Mouse (Mus musculus) stomach, embryonic 15.5 days (tissue): Measurements from ENCODE around the gene Mras. TPM values are rescaled to one million over a fixed set of nuclear protein-coding genes. Genes with fewer than 3 reads are reported as not detected.

Experiments
- ATAC-seq: fragments of 200-750 bp; cut with Nextera tagmentation; 2 replicates; pipeline ENCODE4 v1.8.0; 2017; ENCODE audit warnings: low read depth, moderate number of reproducible peaks, moderate TSS enrichment; ENCODE audit not compliant: insufficient read depth, low FRiP score
- H3K27ac ChIP-seq: fragments of 300-500 bp; sonication (generic); 2 replicates; pipeline ENCODE4 v1.5.1; 2015; ENCODE audit warnings: mild to moderate bottlenecking, inconsistent platforms
- H3K27me3 ChIP-seq: fragments of 300-500 bp; sonication (generic); replicated peaks from 2 replicates; pipeline ENCODE4 v1.6.1; 2015; ENCODE audit warnings: inconsistent platforms
- H3K36me3 ChIP-seq: fragments of 300-500 bp; sonication (generic); 2 replicates; pipeline ENCODE4 v1.6.1; 2015; ENCODE audit warnings: inconsistent platforms
- H3K4me1 ChIP-seq: fragments of 300-500 bp; sonication (generic); 2 replicates; pipeline ENCODE4 v1.6.1; 2015; ENCODE audit warnings: inconsistent platforms
- H3K4me2 ChIP-seq: fragments of 300-500 bp; sonication (generic); 2 replicates; pipeline ENCODE4 v1.6.1; 2015; ENCODE audit warnings: mild to moderate bottlenecking, inconsistent platforms
- H3K4me3 ChIP-seq: fragments of 300-500 bp; sonication (generic); replicated peaks from 2 replicates; pipeline ENCODE4 v1.5.1; 2015; ENCODE audit warnings: inconsistent platforms
- H3K9ac ChIP-seq: fragments of 300-500 bp; sonication (generic); 2 replicates; pipeline ENCODE4 v1.6.1; 2015; ENCODE audit warnings: inconsistent platforms
- H3K9me3 ChIP-seq: fragments of 300-500 bp; sonication (generic); 2 replicates; pipeline ENCODE4 v1.6.1; 2016; ENCODE audit warnings: inconsistent platforms
- WGBS: fragments of 180-500 bp; shearing (Covaris S2); methylation state at CpG from one replicate; pipeline ENCODE4 v1.1.7; 2015; 5-methylcytosine and 5-hydroxymethylcytosine counted together
- polyA plus RNA-seq: library from polyadenylated mRNA; unstranded; fragments of >200 nt; fragmentation: Nextera tagmentation; extraction: Ambion mirVana; gene quantifications from 2 replicates; pipeline ENCODE4 v1.2.1, GENCODE M21; 2015

Gene Mras
- polyA plus RNA-seq, 1 experiment from 2014 or later: 11.6 TPM

DNA sequence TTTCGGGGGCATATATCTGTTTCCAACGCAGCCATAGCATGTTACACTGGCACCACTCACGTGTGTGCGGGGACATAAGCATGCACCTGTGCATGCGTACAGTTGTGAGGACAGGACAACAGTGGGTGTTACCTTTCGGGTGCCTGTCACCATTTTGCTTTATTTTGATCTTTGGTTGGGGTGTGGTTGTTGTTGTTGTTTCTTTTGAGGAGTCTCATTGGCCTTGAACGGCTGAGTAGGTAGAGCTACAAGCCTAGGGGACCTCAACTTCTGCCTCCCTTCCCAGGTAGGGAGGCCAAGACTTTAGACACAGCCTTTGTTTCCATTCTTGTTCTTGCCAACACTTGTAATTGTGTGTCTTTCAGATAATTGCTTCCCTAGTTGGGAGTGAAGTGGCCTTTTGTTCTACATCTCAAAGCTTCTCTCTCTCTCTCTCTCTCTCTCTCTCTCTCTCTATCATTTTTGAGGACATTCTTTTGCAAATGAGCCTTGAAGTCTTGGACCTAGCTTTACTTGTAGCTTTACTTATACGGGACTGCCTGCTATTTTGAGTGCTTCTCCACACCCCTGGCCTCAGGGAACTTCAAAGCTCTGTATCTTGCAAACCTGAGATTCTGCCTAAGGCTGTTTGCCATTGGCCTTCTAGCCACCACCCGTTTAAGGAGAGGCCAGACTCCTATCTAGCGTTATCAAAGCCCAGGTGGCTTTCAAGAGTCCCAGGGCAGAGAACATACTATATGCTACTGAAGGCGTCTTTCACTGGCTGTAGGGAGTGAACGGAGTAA is 792 bp upstream of the Mras start:
- H3K9ac ChIP-seq: no peak overlapping the region
- ATAC-seq: no peak
- H3K36me3 ChIP-seq: no peaks in the 10 kb centered on the region
- H3K4me2 ChIP-seq: no peak overlapping the region
- H3K27ac ChIP-seq: no peak overlapping the region
- no peaks in the 10 kb centered on the region for H3K9me3 ChIP-seq
- no peak overlapping the region for H3K4me3 ChIP-seq
- WGBS: 74% methylated on average over 12 of the region's 12 CpGs
- peaks cover 5% of the 10 kb centered on the region; the same call in 1 of the 2 replicates for H3K4me1 ChIP-seq
- H3K27me3 ChIP-seq: 0 out of 2 replicates have a peak, but pooled peaks cover 2% of the 10 kb centered on the region

GRCm38 (mm10) chr9:99436182-99437030 is 775 bp downstream of the Mras start:
- Histone ChIP-seq H3K4me3 (peak overlapping the region; percentile 71), H3K4me2 (peak overlapping the region; percentile 77), H3K9me3 (no peaks in the 10 kb centered on the region), H3K36me3 (no peaks in the 10 kb centered on the region), H3K9ac (peak overlapping the region; percentile 66), H3K27ac (peak overlapping the region; percentile 57), H3K4me1 (peaks cover 5% of the 10 kb centered on the region; the same call in 1 of the 2 replicates), H3K27me3 (0 out of 2 replicates have a peak, but pooled peaks cover 2% of the 10 kb centered on the region)
- ATAC-seq: peak; percentile 83
- 1% methylated on average over 79 of the region's 86 CpGs for WGBS

- no peak for ATAC-seq
- WGBS: 24% methylated on average over 16 of the region's 16 CpGs
- Histone ChIP-seq H3K4me2 (peak overlapping the region; percentile 77), H3K9ac (peak overlapping the region; percentile 66; the same call in 1 of the 2 replicates), H3K9me3 (no peaks in the 10 kb centered on the region), H3K36me3 (no peaks in the 10 kb centered on the region), H3K27me3 (0 out of 2 replicates have a peak, but pooled peaks cover 2% of the 10 kb centered on the region), H3K4me1 (peaks cover 5% of the 10 kb centered on the region; the same call in 1 of the 2 replicates), H3K27ac (peak overlapping the region; percentile 21; the same call in 1 of the 2 replicates), H3K4me3 (peak overlapping the region; percentile 71)
These were observed 1.5 kb downstream of the Mras start for GRCm38 (mm10) chr9:99435619-99436181.

DNA sequence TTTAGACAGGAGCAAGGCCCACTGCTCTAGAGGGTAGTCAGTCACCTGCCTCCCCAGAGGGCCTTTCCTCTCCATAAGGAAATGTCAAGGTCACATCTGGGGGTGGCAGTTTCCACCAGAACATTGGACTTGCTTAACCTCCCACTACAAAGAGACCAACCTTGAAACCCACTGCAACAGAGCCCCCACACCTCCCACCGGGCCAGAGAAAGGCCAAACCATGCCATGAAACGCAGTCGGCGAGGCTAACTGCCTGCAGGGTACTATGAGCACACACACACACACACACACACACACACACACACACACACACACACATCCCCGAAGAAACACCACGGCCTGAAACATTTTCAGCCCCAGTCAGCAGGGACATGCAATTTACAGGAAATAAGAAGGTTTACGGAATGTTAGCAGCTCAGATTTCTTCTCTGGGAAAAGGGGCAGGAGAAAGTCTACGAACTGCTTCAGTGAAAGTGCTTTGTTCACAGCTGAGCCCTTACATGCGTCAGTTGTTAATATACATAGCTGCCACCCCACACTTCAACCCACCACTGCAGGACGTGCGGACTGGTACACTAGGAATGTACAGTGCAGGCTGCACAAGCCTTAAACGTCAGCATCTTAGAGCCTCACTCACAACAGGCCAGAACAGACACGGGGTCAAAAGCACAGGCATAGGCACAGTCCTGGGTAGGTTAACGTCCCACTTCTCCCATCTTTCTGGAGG is 2.1 kb downstream of the Mras start:
- ATAC-seq: 0 out of 2 replicates have a peak, but pooled peaks have one; percentile 8
- peaks cover 5% of the 10 kb centered on the region; the same call in 1 of the 2 replicates for H3K4me1 ChIP-seq

DNA sequence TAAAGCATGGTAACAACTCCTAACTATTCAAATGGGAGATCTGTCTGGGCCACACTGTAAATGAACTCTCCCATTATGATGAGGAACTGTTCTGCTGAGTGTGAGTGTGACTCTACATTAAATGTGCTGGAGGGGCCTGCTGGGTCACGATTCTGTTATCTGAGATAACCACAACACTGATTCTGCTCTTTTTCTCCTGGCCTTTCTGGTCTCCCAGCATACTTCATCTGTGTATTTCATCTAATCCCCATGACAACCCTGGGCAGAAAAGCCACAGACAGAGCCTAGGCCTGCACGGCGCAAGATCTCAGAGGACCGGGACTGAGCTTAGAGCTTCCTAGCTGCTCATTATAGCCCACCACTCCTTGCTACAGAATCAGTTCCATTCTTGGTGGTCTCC is 4.7 kb downstream of the Mras start:
- 71% methylated on average over 4 of the region's 4 CpGs for WGBS
- Histone ChIP-seq H3K27ac (no peak overlapping the region), H3K9me3 (no peaks in the 10 kb centered on the region), H3K9ac (no peak overlapping the region), H3K4me3 (no peak overlapping the region), H3K36me3 (no peaks in the 10 kb centered on the region), H3K4me2 (no peak overlapping the region), H3K4me1 (peaks cover 5% of the 10 kb centered on the region; the same call in 1 of the 2 replicates), H3K27me3 (no peaks in the 10 kb centered on the region)
- ATAC-seq: no peak

More for the DNA sequence above, 2.1 kb downstream of the Mras start:
- Histone ChIP-seq H3K36me3 (no peaks in the 10 kb centered on the region), H3K4me3 (peak overlapping the region; percentile 71), H3K9me3 (no peaks in the 10 kb centered on the region), H3K4me2 (peak overlapping the region; percentile 77), H3K9ac (no peak overlapping the region), H3K27ac (peak overlapping the region; percentile 21; the same call in 1 of the 2 replicates), H3K27me3 (0 out of 2 replicates have a peak, but pooled peaks cover 2% of the 10 kb centered on the region)
- 35% methylated on average over 14 of the region's 14 CpGs for WGBS

- peaks cover 5% of the 10 kb centered on the region; the same call in 1 of the 2 replicates for H3K4me1 ChIP-seq
- H3K4me3 ChIP-seq: no peak overlapping the region
- H3K9ac ChIP-seq: no peak overlapping the region
- no peak for ATAC-seq
- H3K36me3 ChIP-seq: no peaks in the 10 kb centered on the region
- H3K9me3 ChIP-seq: no peaks in the 10 kb centered on the region
- H3K27me3 ChIP-seq: no peaks in the 10 kb centered on the region
- no peak overlapping the region for H3K4me2 ChIP-seq
- H3K27ac ChIP-seq: no peak overlapping the region
- 71% methylated on average over 6 of the region's 6 CpGs for WGBS
These were observed 5.2 kb downstream of the Mras start for GRCm38 (mm10) chr9:99431963-99432362.

- no peaks in the 10 kb centered on the region for H3K27me3 ChIP-seq
- H3K9me3 ChIP-seq: no peaks in the 10 kb centered on the region
- peaks cover 5% of the 10 kb centered on the region; the same call in 1 of the 2 replicates for H3K4me1 ChIP-seq
- 89% methylated on average over 8 of the region's 8 CpGs for WGBS
- no peak overlapping the region for H3K4me2 ChIP-seq
- no peak overlapping the region for H3K27ac ChIP-seq
- no peaks in the 10 kb centered on the region for H3K36me3 ChIP-seq
- no peak overlapping the region for H3K9ac ChIP-seq
- no peak overlapping the region for H3K4me3 ChIP-seq
- no peak for ATAC-seq
These were observed 5.8 kb downstream of the Mras start for GRCm38 (mm10) chr9:99431346-99431745.

DNA sequence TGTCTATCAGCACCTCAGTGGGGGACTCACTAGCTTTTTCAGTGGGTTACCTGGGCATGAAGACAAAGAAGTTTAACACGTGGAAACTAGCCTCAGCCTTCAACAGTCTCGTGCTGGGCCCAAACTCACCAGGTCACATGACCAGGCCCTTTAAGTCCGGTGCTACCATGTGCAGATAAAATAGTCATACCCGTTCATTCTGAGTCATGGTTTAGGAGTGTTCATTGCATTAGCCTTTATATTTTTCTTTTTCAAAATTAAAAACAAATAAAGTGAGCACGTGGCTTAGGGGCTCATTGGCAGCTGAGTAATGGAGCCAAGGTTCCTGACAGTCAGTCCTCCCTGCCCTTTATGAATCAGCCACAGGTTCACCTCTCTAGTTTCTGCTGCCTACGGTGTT is 6.4 kb downstream of the Mras start:
- Histone ChIP-seq H3K4me2 (no peak overlapping the region), H3K9ac (no peak overlapping the region), H3K4me1 (peaks cover 5% of the 10 kb centered on the region; the same call in 1 of the 2 replicates), H3K4me3 (no peak overlapping the region), H3K27me3 (no peaks in the 10 kb centered on the region), H3K36me3 (no peaks in the 10 kb centered on the region), H3K27ac (no peak overlapping the region), H3K9me3 (no peaks in the 10 kb centered on the region)
- ATAC-seq: no peak
- 65% methylated on average over 6 of the region's 6 CpGs for WGBS

GRCm38 (mm10) chr9:99429845-99430244 is 7.3 kb downstream of the Mras start:
- H3K9ac ChIP-seq: no peak overlapping the region
- no peaks in the 10 kb centered on the region for H3K36me3 ChIP-seq
- H3K4me3 ChIP-seq: no peak overlapping the region
- WGBS: 88% methylated on average over 3 of the region's 3 CpGs
- no peak overlapping the region for H3K4me2 ChIP-seq
- no peaks in the 10 kb centered on the region for H3K9me3 ChIP-seq
- peaks cover 8% of the 10 kb centered on the region for H3K4me1 ChIP-seq
- no peak overlapping the region for H3K27ac ChIP-seq
- no peak for ATAC-seq
- no peaks in the 10 kb centered on the region for H3K27me3 ChIP-seq

DNA sequence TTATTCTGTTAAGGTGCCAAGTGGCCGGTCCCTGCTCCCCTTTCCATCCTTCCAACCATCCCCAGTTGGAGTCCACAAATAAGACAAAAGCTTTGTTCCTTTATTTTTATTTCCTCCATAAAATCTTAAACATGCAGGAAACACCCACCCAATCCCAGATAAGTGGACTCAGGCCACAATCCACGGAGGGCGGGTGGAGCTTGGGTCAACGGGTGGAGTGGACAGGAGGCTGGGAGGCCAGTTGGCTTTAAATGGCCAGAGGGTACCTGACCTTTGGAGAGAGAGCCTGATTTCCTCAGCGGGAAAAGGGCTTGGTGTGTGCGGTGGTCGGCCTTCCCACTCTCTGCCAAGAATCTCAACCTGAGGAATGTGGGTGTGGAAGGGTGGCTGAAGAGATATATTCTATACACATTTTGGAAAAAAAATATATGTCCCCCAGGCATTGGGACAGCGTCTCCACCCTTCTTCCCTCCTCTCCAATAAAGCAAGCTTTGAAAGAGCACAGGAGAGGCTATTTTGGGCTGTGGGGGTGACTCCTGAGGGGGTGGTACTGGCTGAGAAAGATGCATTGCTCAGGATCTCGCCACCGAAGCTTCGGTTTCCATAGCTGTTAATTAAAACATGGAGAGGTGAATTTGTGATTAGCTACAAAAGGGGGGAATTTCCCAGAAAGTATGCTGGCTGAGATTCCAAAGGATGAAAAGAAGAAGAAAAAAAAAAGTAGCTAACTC is 8.4 kb downstream of the Mras start:
- no peak for ATAC-seq
- H3K4me2 ChIP-seq: no peak overlapping the region
- H3K4me1 ChIP-seq: peaks cover 11% of the 10 kb centered on the region
- no peak overlapping the region for H3K4me3 ChIP-seq
- H3K9ac ChIP-seq: no peak overlapping the region
- no peaks in the 10 kb centered on the region for H3K9me3 ChIP-seq
- no peaks in the 10 kb centered on the region for H3K27me3 ChIP-seq
- 73% methylated on average over 11 of the region's 11 CpGs for WGBS
- H3K27ac ChIP-seq: no peak overlapping the region
- H3K36me3 ChIP-seq: no peaks in the 10 kb centered on the region
